Mouse (Mus musculus): Measurements from ENCODE around the gene Mxd4.

Gene Mxd4

GRCm38 (mm10) chr5:34169954-34170353, 17.6 kb downstream of the Mxd4 start:
- in situ Hi-C loops (cut with MboI, MseI): no loop called here

GRCm38 (mm10) chr5:34168950-34169891, 18.3 kb downstream of the Mxd4 start, which contains the start of the genes Poln and Haus3:
TSS of gene Poln (minus strand) at chr5:34169448.
TSS of gene Haus3 (minus strand) at chr5:34169527.
- in situ Hi-C loops (cut with MboI, MseI): no loop called here

- in situ Hi-C loops (cut with MboI, MseI): no loop called here
Observed at GRCm38 (mm10) chr5:34167857-34168256, 19.7 kb downstream of the Mxd4 start.

- in situ Hi-C loops (cut with MboI, MseI): no loop called here
Observed at GRCm38 (mm10) chr5:34165793-34166192, 21.7 kb downstream of the Mxd4 start.

- in situ Hi-C loops (cut with MboI, MseI): no loop called here
Observed at GRCm38 (mm10) chr5:34148476-34148875, 39.0 kb downstream of the Mxd4 start.

- in situ Hi-C loops (cut with MboI, MseI): no loop called here
Observed at GRCm38 (mm10) chr5:34147554-34147953, 40.0 kb downstream of the Mxd4 start.

GRCm38 (mm10) chr5:34139751-34140150, 47.8 kb downstream of the Mxd4 start:
- in situ Hi-C loops (cut with MboI, MseI): no loop called here

GRCm38 (mm10) chr5:34132731-34133130, 54.8 kb downstream of the Mxd4 start:
- in situ Hi-C loops (cut with MboI, MseI): no loop called here

GRCm38 (mm10) chr5:34124131-34124530, 63.4 kb downstream of the Mxd4 start:
- in situ Hi-C loops (cut with MboI, MseI): no loop called here

All from regulatory T cell (primary cell).